Mouse (Mus musculus): ENCODE data around the gene Acot2. TPM values are rescaled to one million over a fixed set of nuclear protein-coding genes. Genes with fewer than 3 reads are reported as not detected.
A peak's percentile ranks its signal among the peaks of the same experiment; 100 is the strongest.
"Not testable (repeated sequence)": the region's sequence is repeated elsewhere in the genome, so short reads cannot be mapped to it uniquely, and the experiment has no call there.

The Acot2 gene
- 3.7 and 4.1 TPM in 2 replicates for total RNA-seq (2012; rRNA removed)

- peaks cover 1 to 5% of the 10 kb centered on the region in 2 experiments; a peak in 1 of 4 replicates for H3K4me1 ChIP-seq (ENCODE audit: control insufficient read depth in 2 of 2, insufficient read depth in 2 of 2, low read length in 2 of 2, poor library complexity in 1 of 2)
- no peaks in the 10 kb centered on the region for H3K36me3 ChIP-seq (ENCODE audit: control insufficient read depth, insufficient read depth, low read length, poor library complexity, severe bottlenecking)
- H3K9ac ChIP-seq (ENCODE audit: insufficient read depth, low read depth, low read length, poor library complexity, severe bottlenecking) = peak within 1 kb of the TSS; percentile 79
- no peak within 1 kb of the TSS for H3K27ac ChIP-seq (ENCODE audit: insufficient read depth, low read depth, low read length, poor library complexity, severe bottlenecking)
- peak; percentile 41 for DNase-seq (ENCODE audit: low read depth, low spot score)
- TF ChIP-seq CHD2 (IDR thresholded peaks at IDR 0.05; ENCODE audit: low read depth, low read length) (no peak), ZNF384 (IDR thresholded peaks at IDR 0.05; ENCODE audit: low read depth, low read length) (no peak), ZC3H11A (IDR thresholded peaks at IDR 0.05; ENCODE audit: borderline replicate concordance, low read depth, low read length) (no peak), HCFC1 (IDR thresholded peaks at IDR 0.05; ENCODE audit: borderline replicate concordance, insufficient read depth, low read length) (no peak; the same call in 1 of the 2 replicates), MAFK (IDR thresholded peaks at IDR 0.05; ENCODE audit: insufficient read depth, low read depth, low read length) (no peak)
- in situ Hi-C loops (cut with MboI; ENCODE audit: low sequenced_read_pairs in 2 of 2, unreplicated experiment in 2 of 2) = loop anchor here (5.0 kb wide), 2 partner anchors 1719 to 1729 kb away; no protein-coding TSS in a partner anchor
- no peaks in the 10 kb centered on the region for H3K9me3 ChIP-seq (ENCODE audit: control insufficient read depth, insufficient read depth, low read depth, low read length)
- peak within 1 kb of the TSS; percentile 71 for H3K4me3 ChIP-seq (ENCODE audit: insufficient read depth in 1 of 2, low read depth in 1 of 2, low read length in 2 of 2, poor library complexity in 1 of 2, severe bottlenecking in 1 of 2)
Measured at GRCm38 (mm10) chr12:83987583-83988441, at the start of gene Acot2. Gene Acot2, plus strand, starts transcription at chr12:83987861.

- H3K27ac ChIP-seq (ENCODE audit: insufficient read depth, low read depth, low read length, poor library complexity, severe bottlenecking); in situ Hi-C loops (cut with MboI; ENCODE audit: low sequenced_read_pairs in 2 of 2, unreplicated experiment in 2 of 2); H3K9ac ChIP-seq (ENCODE audit: insufficient read depth, low read depth, low read length, poor library complexity, severe bottlenecking); DNase-seq (ENCODE audit: low read depth, low spot score); H3K4me1 ChIP-seq (ENCODE audit: control insufficient read depth in 2 of 2, insufficient read depth in 2 of 2, low read length in 2 of 2, poor library complexity in 1 of 2); H3K36me3 ChIP-seq (ENCODE audit: control insufficient read depth, insufficient read depth, low read length, poor library complexity, severe bottlenecking); H3K9me3 ChIP-seq (ENCODE audit: control insufficient read depth, insufficient read depth, low read depth, low read length); H3K4me3 ChIP-seq (ENCODE audit: insufficient read depth in 1 of 2, low read depth in 1 of 2, low read length in 2 of 2, poor library complexity in 1 of 2, severe bottlenecking in 1 of 2): not testable (repeated sequence)
Measured at GRCm38 (mm10) chr12:83938592-83938991, 49.1 kb upstream of the Acot2 start.

- DNase-seq (ENCODE audit: low read depth, low spot score) = no peak
- no peaks in the 10 kb centered on the region for H3K4me1 ChIP-seq (ENCODE audit: control insufficient read depth in 2 of 2, insufficient read depth in 2 of 2, low read length in 2 of 2, poor library complexity in 1 of 2)
- no peak overlapping the region for H3K4me3 ChIP-seq (ENCODE audit: insufficient read depth in 1 of 2, low read depth in 1 of 2, low read length in 2 of 2, poor library complexity in 1 of 2, severe bottlenecking in 1 of 2)
- TF ChIP-seq ZNF384 (IDR thresholded peaks at IDR 0.05; ENCODE audit: low read depth, low read length) (no peak), CHD2 (IDR thresholded peaks at IDR 0.05; ENCODE audit: low read depth, low read length) (no peak), ZC3H11A (IDR thresholded peaks at IDR 0.05; ENCODE audit: borderline replicate concordance, low read depth, low read length) (no peak), MAFK (IDR thresholded peaks at IDR 0.05; ENCODE audit: insufficient read depth, low read depth, low read length) (no peak)
- no peak overlapping the region for H3K9ac ChIP-seq (ENCODE audit: insufficient read depth, low read depth, low read length, poor library complexity, severe bottlenecking)
- in situ Hi-C loops (cut with MboI; ENCODE audit: low sequenced_read_pairs in 2 of 2, unreplicated experiment in 2 of 2) = no loop called here
- H3K27ac ChIP-seq (ENCODE audit: insufficient read depth, low read depth, low read length, poor library complexity, severe bottlenecking) = no peak overlapping the region
- no peaks in the 10 kb centered on the region for H3K9me3 ChIP-seq (ENCODE audit: control insufficient read depth, insufficient read depth, low read depth, low read length)
- H3K36me3 ChIP-seq (ENCODE audit: control insufficient read depth, insufficient read depth, low read length, poor library complexity, severe bottlenecking) = no peaks in the 10 kb centered on the region
Measured at GRCm38 (mm10) chr12:83939332-83939731, 48.3 kb upstream of the Acot2 start.

GRCm38 (mm10) chr12:83940031-83940430 is 47.6 kb upstream of the Acot2 start:
- in situ Hi-C loops (cut with MboI; ENCODE audit: low sequenced_read_pairs in 2 of 2, unreplicated experiment in 2 of 2) = no loop called here
- H3K36me3 ChIP-seq (ENCODE audit: control insufficient read depth, insufficient read depth, low read length, poor library complexity, severe bottlenecking) = no peaks in the 10 kb centered on the region
- no peak overlapping the region for H3K27ac ChIP-seq (ENCODE audit: insufficient read depth, low read depth, low read length, poor library complexity, severe bottlenecking)
- no peak overlapping the region for H3K4me3 ChIP-seq (ENCODE audit: insufficient read depth in 1 of 2, low read depth in 1 of 2, low read length in 2 of 2, poor library complexity in 1 of 2, severe bottlenecking in 1 of 2)
- H3K4me1 ChIP-seq (ENCODE audit: control insufficient read depth in 2 of 2, insufficient read depth in 2 of 2, low read length in 2 of 2, poor library complexity in 1 of 2) = no peaks in the 10 kb centered on the region
- no peak overlapping the region for H3K9ac ChIP-seq (ENCODE audit: insufficient read depth, low read depth, low read length, poor library complexity, severe bottlenecking)
- TF ChIP-seq ZNF384 (IDR thresholded peaks at IDR 0.05; ENCODE audit: low read depth, low read length) (no peak), MAFK (IDR thresholded peaks at IDR 0.05; ENCODE audit: insufficient read depth, low read depth, low read length) (no peak), HCFC1 (IDR thresholded peaks at IDR 0.05; ENCODE audit: borderline replicate concordance, insufficient read depth, low read length) (no peak), ZC3H11A (IDR thresholded peaks at IDR 0.05; ENCODE audit: borderline replicate concordance, low read depth, low read length) (no peak), CHD2 (IDR thresholded peaks at IDR 0.05; ENCODE audit: low read depth, low read length) (no peak)
- no peak for DNase-seq (ENCODE audit: low read depth, low spot score)
- H3K9me3 ChIP-seq (ENCODE audit: control insufficient read depth, insufficient read depth, low read depth, low read length) = no peaks in the 10 kb centered on the region
